Mouse (Mus musculus): ENCODE data around the gene Acer3. TPM values are rescaled to one million over a fixed set of nuclear protein-coding genes. Genes with fewer than 3 reads are reported as not detected.

The Acer3 gene
- 10.6 and 11.7 TPM in 2 replicates for polyA plus RNA-seq (2016; fragmentation: Nextera tagmentation; extraction: Ambion mirVana)

DNA sequence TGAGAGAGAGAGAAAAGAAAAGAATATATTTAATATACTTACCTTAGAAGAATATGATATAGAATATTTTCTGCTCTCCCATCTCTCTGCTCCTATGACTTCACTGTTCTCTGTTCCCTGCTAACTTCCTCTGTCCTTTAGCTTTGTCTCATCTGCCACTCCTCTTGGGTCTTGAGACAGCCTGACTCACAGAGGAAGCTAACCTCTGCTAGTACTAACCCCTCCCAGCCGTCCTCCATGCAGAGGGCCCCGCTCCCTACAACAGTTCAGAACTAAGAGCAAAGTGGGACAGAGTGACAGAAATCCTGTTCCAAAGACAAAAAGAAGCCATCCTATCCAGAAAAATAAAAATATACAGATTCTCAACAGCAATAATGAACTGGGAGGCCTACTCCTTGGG lies at the start of gene Acer3:
Acer3 (minus strand) TSS at position 126 of the 400 bp plus-strand sequence.
- Histone ChIP-seq H3K4me3 (replicated peaks) (no peak within 1 kb of the TSS), H3K4me2 (no peak within 1 kb of the TSS), H3K27me3 (peaks cover under 1% of the 10 kb centered on the region; the same call in 1 of the 2 replicates), H3K36me3 (replicated peaks) (no peaks in the 10 kb centered on the region), H3K4me1 (peaks cover 7% of the 10 kb centered on the region), H3K9ac (no peak within 1 kb of the TSS), H3K9me3 (no peaks in the 10 kb centered on the region), H3K27ac (no peak within 1 kb of the TSS)
- ATAC-seq (ENCODE audit: low FRiP score), result no peak
- WGBS, result 87% methylated on average over 2 of the region's 2 CpGs

DNA sequence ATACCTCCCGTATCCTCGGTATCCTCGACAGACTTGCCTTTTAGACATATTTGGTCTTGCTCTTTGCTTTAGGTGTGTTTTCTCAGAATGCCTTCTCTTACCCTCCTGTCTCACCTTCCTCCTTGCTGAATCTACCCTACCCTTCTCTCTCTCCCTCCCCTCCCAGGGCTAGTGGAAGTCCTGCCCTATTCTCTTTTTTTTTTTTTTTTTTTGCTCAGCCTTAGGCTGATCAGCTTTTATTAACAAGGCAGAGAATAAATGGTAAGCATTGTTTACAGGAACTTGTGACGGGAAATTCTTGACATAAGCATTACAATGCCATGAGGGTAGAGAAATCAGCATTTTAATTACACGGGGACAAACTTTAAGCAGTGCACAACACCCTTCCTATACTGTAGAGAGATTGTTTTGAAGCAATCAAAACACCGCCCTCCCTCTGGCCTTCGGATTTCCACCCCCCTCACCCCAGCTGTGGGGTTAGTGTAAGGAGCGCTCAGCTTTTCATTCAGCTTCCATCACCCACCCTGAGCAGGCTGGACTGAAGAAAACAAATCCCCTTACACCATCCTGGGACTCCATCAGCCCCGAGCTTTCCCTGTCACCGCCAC lies 48.9 kb upstream of the Acer3 start:
- Histone ChIP-seq H3K4me3 (replicated peaks) (no peak overlapping the region), H3K27ac (no peak overlapping the region), H3K27me3 (no peaks in the 10 kb centered on the region), H3K36me3 (replicated peaks) (no peaks in the 10 kb centered on the region), H3K4me1 (peaks cover 12% of the 10 kb centered on the region; the same call in 1 of the 2 replicates), H3K9me3 (no peaks in the 10 kb centered on the region), H3K4me2 (no peak overlapping the region), H3K9ac (no peak overlapping the region)
- no peak for ATAC-seq (ENCODE audit: low FRiP score)
- WGBS, result 42% methylated on average over 10 of the region's 10 CpGs

DNA sequence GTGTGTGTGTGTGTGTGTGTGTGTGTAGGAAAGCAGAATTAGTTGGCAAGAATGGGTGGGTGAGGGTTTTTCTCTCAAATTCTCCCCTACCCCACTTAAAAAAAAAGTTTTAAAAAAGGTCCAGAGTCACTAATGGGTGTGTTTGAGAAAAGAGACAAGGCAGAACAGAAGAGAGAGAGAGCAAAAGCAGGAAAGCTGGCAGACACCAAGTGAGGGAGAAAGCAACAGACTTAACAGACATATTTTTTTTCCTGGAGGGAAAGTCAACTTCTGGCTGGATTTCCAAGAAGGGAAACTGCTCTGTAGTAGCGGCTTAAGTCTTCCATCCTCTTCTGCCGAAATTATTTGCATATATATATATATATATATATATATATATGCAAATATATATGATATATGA lies 40.7 kb upstream of the Acer3 start:
- WGBS, result 53% methylated on average over 2 of the region's 2 CpGs
- peak overlapping the region; percentile 70; the same call in 1 of the 2 replicates for H3K27ac ChIP-seq

GRCm38 (mm10) chr7:98361063-98361652 lies 40.1 kb upstream of the Acer3 start, which contains the start of gene Tsku:
Gene Tsku (minus strand): TSS chr7:98361328.
- 0 out of 2 replicates have a peak, but pooled peaks cover 10% of the 10 kb centered on the region for H3K27me3 ChIP-seq
- H3K4me3 ChIP-seq (replicated peaks), result peak within 1 kb of the TSS; percentile 67
- H3K36me3 ChIP-seq (replicated peaks), result no peaks in the 10 kb centered on the region
- peak within 1 kb of the TSS; percentile 83 for H3K4me2 ChIP-seq
- H3K4me1 ChIP-seq, result peaks cover 45% of the 10 kb centered on the region
- peaks cover 6% of the 10 kb centered on the region; the same call in 1 of the 2 replicates for H3K9me3 ChIP-seq
- ATAC-seq (ENCODE audit: low FRiP score), result peak; percentile 94
- peak within 1 kb of the TSS; percentile 77 for H3K9ac ChIP-seq
- peak within 1 kb of the TSS; percentile 70 for H3K27ac ChIP-seq
- WGBS, result under 1% methylated on average over 52 of the region's 52 CpGs

More for the DNA sequence above, 40.7 kb upstream of the Acer3 start:
- H3K4me2 ChIP-seq, result peak overlapping the region; percentile 83
- no peak overlapping the region; the same call in 1 of the 2 replicates for H3K9ac ChIP-seq
- H3K4me3 ChIP-seq (replicated peaks), result peak overlapping the region; percentile 67
- peaks cover 39% of the 10 kb centered on the region for H3K4me1 ChIP-seq
- no peak for ATAC-seq (ENCODE audit: low FRiP score)
- no peaks in the 10 kb centered on the region for H3K36me3 ChIP-seq (replicated peaks)
- H3K9me3 ChIP-seq, result peaks cover 6% of the 10 kb centered on the region; the same call in 1 of the 2 replicates
- H3K27me3 ChIP-seq, result 0 out of 2 replicates have a peak, but pooled peaks cover 10% of the 10 kb centered on the region

DNA sequence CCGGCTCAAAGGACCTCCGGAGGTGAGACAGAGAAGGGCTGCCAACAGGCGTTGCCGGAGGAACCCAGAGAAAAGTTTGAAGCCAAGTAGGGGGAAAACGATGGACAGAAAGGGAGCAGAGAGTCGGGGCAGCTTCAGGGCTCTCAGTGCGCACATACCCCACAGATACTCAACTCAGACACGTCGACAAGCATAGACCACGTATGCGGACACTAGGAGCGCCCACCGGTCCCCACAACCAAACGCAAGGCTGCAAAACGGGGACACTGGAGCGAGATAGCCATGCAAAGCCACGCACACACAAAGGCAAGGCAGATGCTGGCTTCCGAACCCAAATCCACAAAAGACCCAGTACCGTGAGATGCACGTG lies 39.6 kb upstream of the Acer3 start:
- peak overlapping the region; percentile 77 for H3K9ac ChIP-seq
- peak overlapping the region; percentile 70 for H3K27ac ChIP-seq
- H3K27me3 ChIP-seq, result 0 out of 2 replicates have a peak, but pooled peaks cover 10% of the 10 kb centered on the region
- WGBS, result 0% methylated on average over 20 of the region's 20 CpGs
- no peaks in the 10 kb centered on the region for H3K36me3 ChIP-seq (replicated peaks)
- peaks cover 6% of the 10 kb centered on the region; the same call in 1 of the 2 replicates for H3K9me3 ChIP-seq
- peak overlapping the region; percentile 67 for H3K4me3 ChIP-seq (replicated peaks)
- peaks cover 50% of the 10 kb centered on the region for H3K4me1 ChIP-seq
- H3K4me2 ChIP-seq, result peak overlapping the region; percentile 83
- ATAC-seq (ENCODE audit: low FRiP score), result peak; percentile 28

GRCm38 (mm10) chr7:98359951-98360620 lies 39.1 kb upstream of the Acer3 start:
- Histone ChIP-seq H3K4me3 (replicated peaks) (peak overlapping the region; percentile 67), H3K27ac (peak overlapping the region; percentile 70), H3K9ac (peak overlapping the region; percentile 77), H3K27me3 (0 out of 2 replicates have a peak, but pooled peaks cover 10% of the 10 kb centered on the region), H3K4me1 (peaks cover 55% of the 10 kb centered on the region), H3K4me2 (peak overlapping the region; percentile 83), H3K36me3 (replicated peaks) (no peaks in the 10 kb centered on the region), H3K9me3 (peaks cover 6% of the 10 kb centered on the region; the same call in 1 of the 2 replicates)
- ATAC-seq (ENCODE audit: low FRiP score), result peak; percentile 60
- under 1% methylated on average over 33 of the region's 33 CpGs for WGBS

DNA sequence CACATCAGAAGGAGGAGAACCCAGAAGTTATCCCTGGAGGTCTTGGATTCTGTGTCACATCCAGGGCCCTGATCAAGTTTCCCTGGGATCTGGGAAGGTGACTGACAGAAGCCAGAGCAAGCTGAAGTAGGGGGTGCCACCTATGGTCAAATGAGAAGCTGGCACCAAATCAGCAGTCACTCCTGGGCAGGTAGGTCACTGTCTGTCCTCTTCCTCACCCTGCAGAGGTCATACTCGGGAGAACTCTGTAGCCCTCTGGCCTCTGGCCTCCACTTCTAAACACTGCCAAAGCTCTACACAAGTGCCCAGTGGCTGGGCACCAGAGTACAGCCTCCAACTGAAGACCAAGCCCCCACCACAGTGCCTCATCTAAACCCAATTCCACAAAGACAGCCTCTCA lies 37.0 kb upstream of the Acer3 start:
- Histone ChIP-seq H3K9ac (no peak overlapping the region), H3K4me1 (peaks cover 72% of the 10 kb centered on the region), H3K27me3 (0 out of 2 replicates have a peak, but pooled peaks cover 10% of the 10 kb centered on the region), H3K4me3 (replicated peaks) (no peak overlapping the region), H3K9me3 (no peaks in the 10 kb centered on the region), H3K4me2 (no peak overlapping the region), H3K27ac (no peak overlapping the region), H3K36me3 (replicated peaks) (no peaks in the 10 kb centered on the region)
- ATAC-seq (ENCODE audit: low FRiP score), result no peak
- WGBS, result 61% methylated on average over 1 of the region's 1 CpGs

DNA sequence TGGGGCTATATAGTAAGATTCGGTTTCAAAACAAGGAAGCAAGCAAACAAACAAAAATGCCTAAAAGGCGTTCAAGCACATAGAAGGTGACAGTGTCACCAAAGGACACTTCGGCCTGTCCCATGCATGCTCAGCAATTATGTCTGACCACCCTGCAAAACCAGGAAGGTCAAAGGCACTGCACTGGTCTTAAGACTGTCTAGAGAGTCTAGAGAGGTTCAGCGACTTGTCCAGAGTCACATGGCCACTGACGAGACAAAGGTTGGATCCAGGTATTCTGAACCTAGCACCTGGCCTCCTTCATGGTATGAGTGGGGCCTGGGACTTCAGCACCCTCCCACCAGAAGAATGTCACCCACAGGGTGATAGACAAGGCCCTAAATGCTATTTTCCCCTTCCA lies 36.3 kb upstream of the Acer3 start:
- no peak overlapping the region for H3K4me2 ChIP-seq
- H3K9me3 ChIP-seq, result no peaks in the 10 kb centered on the region
- ATAC-seq (ENCODE audit: low FRiP score), result no peak
- no peak overlapping the region for H3K27ac ChIP-seq
- WGBS, result 83% methylated on average over 5 of the region's 5 CpGs
- peaks cover 72% of the 10 kb centered on the region for H3K4me1 ChIP-seq
- no peak overlapping the region for H3K9ac ChIP-seq
- peaks cover 5% of the 10 kb centered on the region for H3K36me3 ChIP-seq (replicated peaks)
- H3K4me3 ChIP-seq (replicated peaks), result no peak overlapping the region
- H3K27me3 ChIP-seq, result 0 out of 2 replicates have a peak, but pooled peaks cover 10% of the 10 kb centered on the region

- Histone ChIP-seq H3K4me2 (peak overlapping the region; percentile 11; the same call in 1 of the 2 replicates), H3K9me3 (no peaks in the 10 kb centered on the region), H3K27ac (peak overlapping the region; percentile 43; the same call in 1 of the 2 replicates), H3K4me1 (peaks cover 62% of the 10 kb centered on the region), H3K27me3 (0 out of 2 replicates have a peak, but pooled peaks cover 10% of the 10 kb centered on the region), H3K36me3 (replicated peaks) (peaks cover 26% of the 10 kb centered on the region), H3K4me3 (replicated peaks) (no peak overlapping the region), H3K9ac (peak overlapping the region; percentile 34; the same call in 1 of the 2 replicates)
- 34% methylated on average over 4 of the region's 4 CpGs for WGBS
- ATAC-seq (ENCODE audit: low FRiP score), result no peak
Measured at GRCm38 (mm10) chr7:98354921-98355310, 33.9 kb upstream of the Acer3 start.

DNA sequence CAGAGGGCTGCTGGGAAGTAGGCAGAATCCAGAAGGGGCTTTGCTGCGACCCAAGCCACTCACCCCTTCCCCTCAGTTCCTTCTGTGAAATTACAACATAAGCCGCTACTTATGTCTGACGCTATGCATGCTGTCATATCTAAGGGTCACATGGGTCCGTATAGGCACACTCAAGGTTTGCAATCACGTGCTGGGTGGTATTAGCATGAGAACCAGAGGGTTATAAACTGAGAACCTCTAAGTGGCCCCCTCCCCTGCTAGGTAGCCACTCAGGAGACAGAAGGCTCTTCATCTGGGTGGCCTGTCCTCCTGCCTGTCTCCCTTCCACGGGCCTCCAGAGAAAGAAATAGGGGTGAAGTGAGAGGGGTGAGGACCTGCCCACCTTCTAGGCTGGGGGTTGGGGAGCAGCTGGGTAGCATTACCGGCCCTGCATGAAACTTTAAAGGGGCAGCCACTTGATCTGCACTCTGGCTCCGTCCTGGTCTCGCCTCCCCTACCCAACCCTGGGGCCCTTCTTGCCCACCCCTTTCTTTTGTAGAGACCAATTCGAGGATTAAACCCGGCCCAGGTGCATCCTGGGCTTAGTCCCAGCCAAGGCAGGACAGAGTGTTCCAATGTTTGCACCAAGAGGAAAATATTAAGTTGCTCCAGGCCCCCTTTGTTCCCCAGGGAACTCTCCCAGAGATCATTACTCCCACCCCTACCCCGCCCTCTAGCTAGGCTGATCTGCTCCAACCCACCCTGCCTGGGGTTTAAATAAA lies 33.3 kb upstream of the Acer3 start:
- Histone ChIP-seq H3K4me3 (replicated peaks) (no peak overlapping the region), H3K27me3 (0 out of 2 replicates have a peak, but pooled peaks cover 10% of the 10 kb centered on the region), H3K27ac (peak overlapping the region; percentile 43; the same call in 1 of the 2 replicates), H3K4me1 (peaks cover 56% of the 10 kb centered on the region), H3K36me3 (replicated peaks) (peaks cover 28% of the 10 kb centered on the region), H3K9me3 (no peaks in the 10 kb centered on the region), H3K4me2 (peak overlapping the region; percentile 11; the same call in 1 of the 2 replicates), H3K9ac (peak overlapping the region; percentile 34; the same call in 1 of the 2 replicates)
- 0 out of 2 replicates have a peak, but pooled peaks have one; percentile 21 for ATAC-seq (ENCODE audit: low FRiP score)
- WGBS, result 14% methylated on average over 12 of the region's 12 CpGs

- H3K9me3 ChIP-seq, result no peaks in the 10 kb centered on the region
- ATAC-seq (ENCODE audit: low FRiP score), result no peak
- H3K27ac ChIP-seq, result no peak overlapping the region
- WGBS, result 86% methylated on average over 5 of the region's 5 CpGs
- 0 out of 2 replicates have a peak, but pooled peaks cover 4% of the 10 kb centered on the region for H3K27me3 ChIP-seq
- no peak overlapping the region for H3K4me3 ChIP-seq (replicated peaks)
- H3K4me2 ChIP-seq, result no peak overlapping the region
- peaks cover 28% of the 10 kb centered on the region for H3K36me3 ChIP-seq (replicated peaks)
- peaks cover 49% of the 10 kb centered on the region for H3K4me1 ChIP-seq
- H3K9ac ChIP-seq, result no peak overlapping the region
Measured at GRCm38 (mm10) chr7:98353616-98354015, 32.6 kb upstream of the Acer3 start.

Data from forebrain, embryonic 12.5 days (tissue).